Mouse (Mus musculus): Measurements from ENCODE around the gene Stub1. TPM values are rescaled to one million over a fixed set of nuclear protein-coding genes. Genes with fewer than 3 reads are reported as not detected.

The Stub1 gene
- polyA plus RNA-seq, 1 experiment from 2014 or later, result 325 TPM

DNA sequence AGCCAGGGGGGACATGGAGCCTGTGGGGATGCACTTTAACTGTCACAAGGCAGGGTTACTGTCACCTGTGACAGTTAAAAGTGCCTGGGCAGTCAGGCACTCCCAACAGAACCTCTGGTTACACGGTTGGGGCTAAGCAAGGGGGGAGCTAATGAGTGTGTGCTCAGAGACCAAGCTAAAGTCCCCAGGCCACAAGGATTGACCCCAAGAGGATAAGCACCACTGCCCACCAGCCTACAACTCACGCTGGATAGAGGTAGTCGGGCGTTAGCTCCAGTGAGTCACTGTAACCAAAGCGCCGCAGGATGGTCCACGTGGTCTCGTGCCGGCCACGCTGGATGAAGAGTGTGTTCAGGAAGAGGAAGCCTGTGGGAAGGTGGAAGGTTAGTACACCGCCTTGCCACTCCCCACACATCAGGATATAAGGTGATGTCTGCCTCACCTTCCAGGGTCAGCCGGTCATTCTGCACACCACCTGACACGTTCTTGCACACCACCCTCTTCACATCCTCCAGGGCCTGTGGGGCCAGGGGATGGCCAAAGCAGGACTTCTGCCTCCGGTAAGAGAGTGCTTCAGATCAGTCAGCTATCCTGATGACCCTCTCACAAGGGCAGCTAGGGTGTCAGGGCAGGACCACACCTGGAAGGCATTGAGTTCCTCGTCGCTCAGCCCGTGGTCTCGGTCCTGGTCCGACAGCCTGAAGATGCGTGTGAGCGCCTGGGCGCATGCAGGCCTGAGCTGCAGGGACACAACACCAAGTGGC lies 8.1 kb upstream of the Stub1 start, which contains the start of gene Gm20683:
Gene Gm20683, minus strand, starts transcription at position 647 of the 764 bp plus-strand sequence.
- peaks cover 47% of the 10 kb centered on the region for H3K4me1 ChIP-seq (replicated peaks)
- 94% methylated on average over 22 of the region's 22 CpGs for WGBS
- H3K9me3 ChIP-seq, result no peaks in the 10 kb centered on the region
- 0 out of 2 replicates have a peak within 1 kb of the TSS, but pooled peaks have one; percentile 4 for H3K9ac ChIP-seq
- H3K4me2 ChIP-seq, result no peak within 1 kb of the TSS
- no peaks in the 10 kb centered on the region for H3K27me3 ChIP-seq
- peaks cover 50% of the 10 kb centered on the region for H3K36me3 ChIP-seq
- no peak within 1 kb of the TSS for H3K4me3 ChIP-seq
- no peak within 1 kb of the TSS for H3K27ac ChIP-seq
- no peak for ATAC-seq (ENCODE audit: low FRiP score)

DNA sequence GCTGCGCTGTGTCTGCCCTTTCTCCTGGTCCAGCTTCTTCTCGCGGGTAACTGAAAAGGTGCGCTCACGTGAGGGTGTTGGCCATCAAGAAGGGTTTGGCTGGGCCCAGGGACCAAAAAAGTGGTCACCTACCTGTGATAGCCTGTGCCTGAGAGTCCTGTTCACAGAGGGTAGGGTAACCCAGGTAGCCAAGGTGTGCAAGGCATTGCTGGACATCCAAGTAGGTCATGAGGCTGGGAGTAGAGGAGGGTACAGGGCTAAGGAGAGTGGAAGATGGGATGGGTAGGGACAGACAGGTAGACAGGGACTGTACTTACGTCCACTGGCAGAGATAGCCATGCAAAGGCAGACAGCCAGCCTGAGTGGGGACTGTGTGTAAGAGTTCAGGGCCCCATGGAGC lies 7.3 kb upstream of the Stub1 start:
- Histone ChIP-seq H3K27ac (no peak overlapping the region), H3K27me3 (no peaks in the 10 kb centered on the region), H3K4me2 (no peak overlapping the region), H3K9ac (no peak overlapping the region), H3K9me3 (no peaks in the 10 kb centered on the region), H3K36me3 (peaks cover 51% of the 10 kb centered on the region), H3K4me3 (no peak overlapping the region), H3K4me1 (replicated peaks) (peaks cover 55% of the 10 kb centered on the region)
- WGBS, result 97% methylated on average over 6 of the region's 6 CpGs
- no peak for ATAC-seq (ENCODE audit: low FRiP score)

GRCm38 (mm10) chr17:25839455-25840235 lies 6.4 kb upstream of the Stub1 start:
- no peak overlapping the region for H3K4me2 ChIP-seq
- H3K27ac ChIP-seq, result no peak overlapping the region
- no peak for ATAC-seq (ENCODE audit: low FRiP score)
- no peak overlapping the region for H3K4me3 ChIP-seq
- WGBS, result 89% methylated on average over 14 of the region's 14 CpGs
- H3K4me1 ChIP-seq (replicated peaks), result peaks cover 59% of the 10 kb centered on the region
- peak overlapping the region; percentile 46; the same call in 1 of the 2 replicates for H3K9ac ChIP-seq
- H3K9me3 ChIP-seq, result no peaks in the 10 kb centered on the region
- no peaks in the 10 kb centered on the region for H3K27me3 ChIP-seq
- peaks cover 57% of the 10 kb centered on the region for H3K36me3 ChIP-seq

GRCm38 (mm10) chr17:25838904-25839303 lies 5.7 kb upstream of the Stub1 start:
- H3K27ac ChIP-seq, result peak overlapping the region; percentile 8; the same call in 1 of the 2 replicates

DNA sequence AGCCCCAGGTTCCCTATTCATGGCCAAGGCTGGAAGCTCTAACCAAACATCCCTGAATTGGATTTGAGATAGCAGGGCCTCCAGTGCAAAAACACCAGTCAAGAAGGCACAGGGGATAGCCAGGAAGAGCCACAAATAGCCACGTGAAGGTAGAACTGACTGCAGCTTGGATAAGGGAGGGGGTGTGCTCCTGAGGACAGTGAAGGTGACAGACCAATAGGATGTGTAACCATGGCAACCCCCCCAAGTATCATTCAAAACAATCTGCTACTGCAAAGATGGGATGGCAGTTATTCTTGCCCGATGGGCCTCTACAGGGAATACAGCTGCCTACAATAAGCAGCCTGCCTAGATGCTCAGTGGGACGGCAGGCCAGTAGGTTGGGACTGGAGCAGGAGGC lies 4.3 kb upstream of the Stub1 start:
- 12% methylated on average over 3 of the region's 3 CpGs for WGBS
- peak overlapping the region; percentile 49 for H3K4me3 ChIP-seq
- peak overlapping the region; percentile 91 for H3K9ac ChIP-seq
- peak overlapping the region; percentile 88 for H3K27ac ChIP-seq
- no peaks in the 10 kb centered on the region for H3K27me3 ChIP-seq
- H3K36me3 ChIP-seq, result peaks cover 56% of the 10 kb centered on the region
- H3K4me1 ChIP-seq (replicated peaks), result peaks cover 58% of the 10 kb centered on the region
- no peak for ATAC-seq (ENCODE audit: low FRiP score)
- H3K4me2 ChIP-seq, result peak overlapping the region; percentile 99
- no peaks in the 10 kb centered on the region for H3K9me3 ChIP-seq

More at GRCm38 (mm10) chr17:25838904-25839303, 5.7 kb upstream of the Stub1 start:
- no peak for ATAC-seq (ENCODE audit: low FRiP score)
- peak overlapping the region; percentile 46; the same call in 1 of the 2 replicates for H3K9ac ChIP-seq
- H3K4me2 ChIP-seq, result no peak overlapping the region
- H3K4me1 ChIP-seq (replicated peaks), result peaks cover 64% of the 10 kb centered on the region
- peaks cover 57% of the 10 kb centered on the region for H3K36me3 ChIP-seq
- no peaks in the 10 kb centered on the region for H3K27me3 ChIP-seq
- WGBS, result 87% methylated on average over 4 of the region's 4 CpGs
- H3K4me3 ChIP-seq, result no peak overlapping the region
- no peaks in the 10 kb centered on the region for H3K9me3 ChIP-seq

DNA sequence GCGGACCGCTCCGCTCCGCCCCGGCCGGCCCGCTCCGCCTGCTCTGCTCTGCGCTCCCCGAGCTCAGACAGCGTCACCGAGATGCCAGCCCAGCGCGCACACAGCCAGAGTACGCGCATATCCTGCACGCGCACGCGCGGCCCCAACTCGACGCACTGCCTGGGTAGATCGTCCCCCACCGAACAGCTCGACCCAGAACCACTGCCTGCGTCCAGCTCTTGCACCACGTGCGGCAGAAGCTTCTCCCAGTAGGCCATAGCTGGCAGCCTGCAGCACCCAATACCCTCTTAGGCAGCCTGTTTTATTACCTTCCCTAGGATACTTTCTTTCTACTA lies 3.8 kb upstream of the Stub1 start, which contains the start of gene Rhbdl1:
Gene Rhbdl1, minus strand, starts transcription at position 220 of the 335 bp plus-strand sequence.
- Histone ChIP-seq H3K27ac (peak within 1 kb of the TSS; percentile 88), H3K9me3 (no peaks in the 10 kb centered on the region), H3K36me3 (peaks cover 52% of the 10 kb centered on the region), H3K4me2 (peak within 1 kb of the TSS; percentile 99), H3K4me3 (peak within 1 kb of the TSS; percentile 49), H3K9ac (peak within 1 kb of the TSS; percentile 91), H3K27me3 (no peaks in the 10 kb centered on the region), H3K4me1 (replicated peaks) (peaks cover 61% of the 10 kb centered on the region)
- ATAC-seq (ENCODE audit: low FRiP score), result peak; percentile 49; the same call in 1 of the 2 replicates
- WGBS, result under 1% methylated on average over 29 of the region's 29 CpGs

DNA sequence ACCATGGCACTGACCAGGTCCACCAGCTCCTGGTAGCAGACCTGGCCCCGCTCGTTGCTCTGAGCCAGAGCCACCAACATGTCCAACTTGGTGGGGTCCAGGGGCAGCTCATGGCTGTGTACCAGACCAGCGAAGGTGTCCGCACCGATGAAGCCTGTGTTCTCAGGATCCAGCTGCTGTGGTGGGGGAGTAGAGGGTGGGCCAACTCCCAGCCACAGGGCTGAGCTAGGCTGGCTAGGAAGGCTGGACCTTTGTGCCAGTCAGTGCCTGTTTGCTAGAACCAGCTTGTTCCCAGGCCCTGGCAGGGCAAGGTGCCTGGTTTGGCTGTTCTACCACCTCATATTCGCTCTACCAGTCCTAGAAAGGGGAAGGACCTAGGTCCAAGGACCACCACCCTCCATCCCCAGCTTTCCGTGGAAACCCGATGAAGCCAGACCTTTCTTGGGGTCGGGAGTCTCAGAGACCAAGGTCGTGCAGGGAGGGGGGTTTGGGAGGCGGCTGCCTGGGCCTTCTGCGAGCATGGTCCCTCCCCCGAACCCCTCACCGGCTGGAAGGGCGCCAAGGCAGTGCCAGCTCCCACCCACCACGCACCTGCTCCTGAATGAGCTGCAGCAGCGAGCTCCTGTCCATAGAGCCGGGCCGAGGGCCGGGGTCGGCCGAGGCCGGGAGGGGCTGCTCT lies 3.3 kb upstream of the Stub1 start:
- no peaks in the 10 kb centered on the region for H3K9me3 ChIP-seq
- peaks cover 49% of the 10 kb centered on the region for H3K36me3 ChIP-seq
- peak overlapping the region; percentile 91 for H3K9ac ChIP-seq
- peak overlapping the region; percentile 99 for H3K4me2 ChIP-seq
- H3K4me3 ChIP-seq, result peak overlapping the region; percentile 49
- 22% methylated on average over 23 of the region's 23 CpGs for WGBS
- no peaks in the 10 kb centered on the region for H3K27me3 ChIP-seq
- peaks cover 66% of the 10 kb centered on the region for H3K4me1 ChIP-seq (replicated peaks)
- H3K27ac ChIP-seq, result peak overlapping the region; percentile 88
- ATAC-seq (ENCODE audit: low FRiP score), result no peak

- peak overlapping the region; percentile 88; the same call in 1 of the 2 replicates for H3K27ac ChIP-seq
- ATAC-seq (ENCODE audit: low FRiP score), result no peak
- H3K9ac ChIP-seq, result peak overlapping the region; percentile 91
- H3K36me3 ChIP-seq, result peaks cover 49% of the 10 kb centered on the region
- peak overlapping the region; percentile 99 for H3K4me2 ChIP-seq
- peaks cover 74% of the 10 kb centered on the region for H3K4me1 ChIP-seq (replicated peaks)
- no peaks in the 10 kb centered on the region for H3K9me3 ChIP-seq
- peak overlapping the region; percentile 49; the same call in 1 of the 2 replicates for H3K4me3 ChIP-seq
- 90% methylated on average over 16 of the region's 16 CpGs for WGBS
- H3K27me3 ChIP-seq, result no peaks in the 10 kb centered on the region
These were observed 2.6 kb upstream of the Stub1 start for GRCm38 (mm10) chr17:25835816-25836215.

- H3K9ac ChIP-seq, result peak overlapping the region; percentile 91
- peaks cover 49% of the 10 kb centered on the region for H3K36me3 ChIP-seq
- no peak overlapping the region for H3K27ac ChIP-seq
- 94% methylated on average over 7 of the region's 7 CpGs for WGBS
- no peak for ATAC-seq (ENCODE audit: low FRiP score)
- peak overlapping the region; percentile 99 for H3K4me2 ChIP-seq
- no peaks in the 10 kb centered on the region for H3K9me3 ChIP-seq
- H3K27me3 ChIP-seq, result no peaks in the 10 kb centered on the region
- peaks cover 79% of the 10 kb centered on the region for H3K4me1 ChIP-seq (replicated peaks)
- H3K4me3 ChIP-seq, result peak overlapping the region; percentile 82; the same call in 1 of the 2 replicates
These were observed 2.1 kb upstream of the Stub1 start for GRCm38 (mm10) chr17:25835301-25835700.

DNA sequence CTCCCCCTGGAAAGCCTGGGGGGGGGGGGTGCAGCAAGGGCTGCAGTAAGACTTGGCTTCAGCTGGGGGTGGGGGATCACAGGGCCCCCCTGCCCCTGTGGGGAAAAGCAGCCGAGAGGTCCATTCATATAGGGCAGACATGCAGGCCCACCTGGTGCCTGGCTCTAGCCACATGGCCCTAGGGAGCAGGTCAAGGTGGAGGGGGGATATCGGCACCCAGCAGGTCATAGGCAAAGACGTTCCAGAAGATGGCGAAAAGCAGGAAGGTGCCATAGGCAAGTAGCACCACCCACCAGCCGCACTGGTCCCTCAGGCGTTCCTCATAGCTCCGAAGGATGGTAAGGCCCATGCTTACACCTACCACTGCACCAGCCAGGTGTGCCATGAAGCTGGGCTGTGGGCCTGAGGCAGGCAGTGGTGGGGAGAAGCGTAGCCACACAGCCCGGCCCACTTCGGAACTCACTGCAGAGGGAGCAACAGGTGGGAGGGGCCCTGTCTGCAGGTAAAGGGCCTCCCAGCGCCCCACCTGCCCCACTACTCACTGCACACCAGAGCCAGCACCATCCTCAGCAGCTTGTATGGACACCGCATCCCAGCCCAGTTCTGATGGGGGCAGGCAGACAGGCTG lies 1.5 kb upstream of the Stub1 start:
- H3K36me3 ChIP-seq, result peaks cover 49% of the 10 kb centered on the region
- H3K27ac ChIP-seq, result peak overlapping the region; percentile 97; the same call in 1 of the 2 replicates
- ATAC-seq (ENCODE audit: low FRiP score), result no peak
- peaks cover 85% of the 10 kb centered on the region for H3K4me1 ChIP-seq (replicated peaks)
- H3K4me2 ChIP-seq, result peak overlapping the region; percentile 99
- no peaks in the 10 kb centered on the region for H3K27me3 ChIP-seq
- peak overlapping the region; percentile 82 for H3K4me3 ChIP-seq
- no peaks in the 10 kb centered on the region for H3K9me3 ChIP-seq
- peak overlapping the region; percentile 91 for H3K9ac ChIP-seq
- WGBS, result 91% methylated on average over 12 of the region's 12 CpGs

DNA sequence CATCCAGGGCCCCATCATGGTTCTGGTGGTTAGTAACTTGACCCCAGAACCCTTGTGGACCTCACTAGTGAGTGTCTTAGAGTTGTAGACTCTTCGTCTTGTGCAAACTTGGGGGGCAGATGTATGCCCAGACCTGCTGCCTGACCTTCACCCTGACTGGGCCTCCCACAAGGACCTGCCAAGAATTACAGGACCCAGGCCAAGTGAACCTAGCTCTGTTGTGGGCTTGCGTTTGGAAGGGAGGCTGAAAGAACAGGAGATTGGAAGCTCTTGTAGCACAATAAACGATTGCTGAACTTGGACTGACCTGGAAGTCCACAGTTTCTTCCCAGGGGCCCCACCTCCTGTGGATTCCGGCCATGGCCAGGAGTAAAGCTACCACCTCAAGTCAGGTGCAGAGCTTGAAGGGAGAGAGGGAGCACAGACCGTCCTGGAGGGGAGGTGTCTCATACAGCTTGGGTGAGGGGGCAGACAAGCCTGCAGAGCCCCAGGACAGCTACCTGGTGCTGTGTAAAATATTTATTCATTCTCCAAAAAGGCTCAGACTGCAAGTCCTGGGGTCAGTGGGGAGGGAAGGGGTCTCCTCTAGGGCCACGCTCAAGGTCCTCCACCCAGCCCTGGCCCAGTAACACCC lies 874 bp upstream of the Stub1 start:
- Histone ChIP-seq H3K36me3 (peaks cover 45% of the 10 kb centered on the region), H3K9me3 (no peaks in the 10 kb centered on the region), H3K27ac (peak overlapping the region; percentile 97), H3K27me3 (no peaks in the 10 kb centered on the region), H3K4me2 (peak overlapping the region; percentile 99), H3K9ac (peak overlapping the region; percentile 91), H3K4me1 (replicated peaks) (peaks cover 88% of the 10 kb centered on the region), H3K4me3 (peak overlapping the region; percentile 82)
- 58% methylated on average over 6 of the region's 6 CpGs for WGBS
- no peak for ATAC-seq (ENCODE audit: low FRiP score)

All from hindbrain, embryonic 13.5 days (tissue).